Mouse (Mus musculus) ES-E14 (cell line): ENCODE measurements around the gene Gm10681.
"Not testable (repeated sequence)": the region's sequence is repeated elsewhere in the genome, so short reads cannot be mapped to it uniquely, and the experiment has no call there.

ENCODE experiments used
- CHD2 ChIP-seq: IDR thresholded peaks from 2 replicates; pipeline ENCODE4 v1.6.1; 2014; ENCODE audit warnings: mild to moderate bottlenecking, low read depth, low read length, inconsistent platforms
- HCFC1 ChIP-seq: IDR thresholded peaks from 2 replicates; pipeline ENCODE4 v1.6.1; 2012; ENCODE audit warnings: low read length, inconsistent platforms, borderline replicate concordance; ENCODE audit not compliant: insufficient read depth
- MAFK ChIP-seq: IDR thresholded peaks from 2 replicates; pipeline ENCODE4 v1.6.1; 2014; ENCODE audit warnings: mild to moderate bottlenecking, low read depth, low read length, inconsistent platforms; ENCODE audit not compliant: insufficient read depth
- ZC3H11A ChIP-seq: IDR thresholded peaks from 2 replicates; pipeline ENCODE4 v1.6.1; 2012; ENCODE audit warnings: low read depth, mild to moderate bottlenecking, inconsistent platforms, low read length, borderline replicate concordance
- ZNF384 ChIP-seq: IDR thresholded peaks from 2 replicates; pipeline ENCODE4 v1.6.1; 2012; ENCODE audit warnings: low read depth, low read length, inconsistent platforms

DNA sequence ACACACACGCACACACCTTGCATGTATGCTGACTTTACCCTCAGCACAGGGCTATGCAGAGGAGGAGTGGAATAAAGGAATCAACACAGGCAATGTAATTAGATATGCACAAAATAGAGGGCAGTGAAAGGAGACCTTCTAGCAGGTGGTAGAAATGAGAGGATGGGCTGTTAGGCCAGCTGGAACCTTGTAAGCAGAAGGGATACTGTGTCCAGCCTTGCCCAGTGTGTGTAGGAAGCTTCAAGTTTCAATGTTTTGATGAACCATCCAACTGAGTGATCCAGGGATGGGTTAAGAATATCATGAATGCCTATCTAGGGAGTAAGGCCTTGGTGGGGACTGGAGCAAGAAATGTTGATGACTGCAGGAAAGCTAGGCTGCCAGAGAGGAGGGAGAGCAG lies 40.1 kb downstream of the Gm10681 start:
- not testable (repeated sequence) for TF ChIP-seq ZC3H11A, MAFK, HCFC1, CHD2, ZNF384
